Mouse (Mus musculus) heart, embryonic 11.5 days (tissue): Measurements from ENCODE around the gene Ttk. TPM values are rescaled to one million over a fixed set of nuclear protein-coding genes. Genes with fewer than 3 reads are reported as not detected.
A peak's percentile ranks its signal among the peaks of the same experiment; 100 is the strongest.

ENCODE experiments used
- ATAC-seq: fragments of 200-750 bp; cut with Nextera tagmentation; replicated peaks from 2 replicates; pipeline ENCODE4 v1.8.0; 2017; ENCODE audit warnings: moderate library complexity; ENCODE audit not compliant: insufficient number of reproducible peaks, low FRiP score, low TSS enrichment
- H3K27ac ChIP-seq: fragments of 300-500 bp; sonication (generic); 2 replicates; pipeline ENCODE4 v1.5.1; 2014; ENCODE audit warnings: mild to moderate bottlenecking, low read depth, low read length
- H3K27me3 ChIP-seq: fragments of 300-500 bp; sonication (generic); 2 replicates; pipeline ENCODE4 v1.6.1; 2014; ENCODE audit warnings: mild to moderate bottlenecking, low read length, mixed read lengths; ENCODE audit not compliant: control insufficient read depth, insufficient read depth
- H3K36me3 ChIP-seq: fragments of 300-500 bp; sonication (generic); 2 replicates; pipeline ENCODE4 v1.6.1; 2014; ENCODE audit warnings: mild to moderate bottlenecking, low read length, moderate library complexity, mixed read lengths; ENCODE audit not compliant: control insufficient read depth, insufficient read depth
- H3K4me1 ChIP-seq: fragments of 300-500 bp; sonication (generic); 2 replicates; pipeline ENCODE4 v1.6.1; 2014; ENCODE audit warnings: low read length; ENCODE audit not compliant: control insufficient read depth, insufficient read depth
- H3K4me2 ChIP-seq: fragments of 300-500 bp; sonication (generic); 2 replicates; pipeline ENCODE4 v1.6.1; 2014; ENCODE audit warnings: mild to moderate bottlenecking, moderate library complexity
- H3K4me3 ChIP-seq: fragments of 300-500 bp; sonication (generic); 2 replicates; pipeline ENCODE4 v1.5.1; 2014; ENCODE audit warnings: low read depth, low read length
- H3K9ac ChIP-seq: fragments of 300-500 bp; sonication (generic); 2 replicates; pipeline ENCODE4 v1.6.1; 2014; ENCODE audit warnings: mild to moderate bottlenecking, low read depth, low read length, moderate library complexity
- H3K9me3 ChIP-seq: fragments of 300-500 bp; sonication (generic); replicated peaks from 2 replicates; pipeline ENCODE4 v1.6.1; 2016; ENCODE audit warnings: low read length; ENCODE audit not compliant: control insufficient read depth
- WGBS: fragments of 180-500 bp; shearing (Covaris S2); extraction: QIAGEN DNeasy Blood & Tissue Kit; methylation state at CpG from one replicate; pipeline ENCODE4 v1.1.7; 2014; ENCODE audit not compliant: insufficient replicate concordance; 5-methylcytosine and 5-hydroxymethylcytosine counted together
- polyA plus RNA-seq: library from polyadenylated mRNA; unstranded; fragments of >200 nt; fragmentation: Nextera tagmentation; extraction: Ambion mirVana; gene quantifications from 2 replicates; pipeline ENCODE4 v1.2.1, GENCODE M21; 2014

Ttk gene
- polyA plus RNA-seq, 1 experiment from 2014 or later, result 20.4 TPM

DNA sequence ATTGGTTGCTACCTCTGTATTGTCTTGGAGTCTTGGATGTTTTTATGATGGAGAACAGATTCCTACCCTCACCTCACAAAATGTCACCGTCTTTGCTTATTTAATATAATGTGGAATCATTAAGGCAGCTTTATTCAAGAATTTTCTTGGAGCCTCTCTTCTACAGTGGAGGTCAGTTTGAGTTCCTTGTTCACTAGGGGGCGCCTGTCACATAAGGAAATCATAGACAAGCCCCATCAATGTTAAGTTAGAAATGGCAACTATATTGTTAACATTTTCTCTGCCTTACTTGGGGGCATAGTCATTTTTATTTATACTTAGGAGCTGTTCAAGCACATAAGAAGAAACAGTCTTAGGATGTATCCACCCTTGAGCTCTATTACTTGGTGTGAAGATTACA is 26.9 kb upstream of the Ttk start:
- ATAC-seq, result no peak
- H3K4me1 ChIP-seq, result no peaks in the 10 kb centered on the region; the same call in 1 of the 2 replicates
- no peak overlapping the region for H3K4me2 ChIP-seq
- peaks cover 29% of the 10 kb centered on the region for H3K27me3 ChIP-seq
- H3K9ac ChIP-seq, result no peak overlapping the region
- 2% methylated on average over 2 of the region's 2 CpGs for WGBS
- H3K4me3 ChIP-seq, result no peak overlapping the region
- no peaks in the 10 kb centered on the region for H3K9me3 ChIP-seq
- H3K27ac ChIP-seq, result no peak overlapping the region
- H3K36me3 ChIP-seq, result no peaks in the 10 kb centered on the region

DNA sequence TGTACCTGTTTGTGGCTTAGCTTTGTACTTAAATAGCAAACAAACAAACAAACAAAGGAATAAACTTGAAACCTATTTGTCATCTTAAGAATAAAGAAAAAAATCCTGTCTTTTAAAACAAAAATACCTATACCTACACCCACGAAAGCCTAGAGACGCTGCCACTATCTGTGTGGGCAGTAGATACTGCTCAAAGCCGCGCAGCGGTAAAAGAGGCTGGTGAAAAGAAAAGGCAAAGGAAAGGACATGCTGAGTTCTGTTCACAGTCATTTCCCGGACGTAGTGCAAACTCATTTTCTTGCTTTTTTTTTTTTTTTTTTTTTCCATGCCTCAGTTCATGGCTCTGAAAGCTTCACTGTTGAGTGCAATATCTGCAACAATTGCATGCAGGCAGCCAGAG is 15.3 kb upstream of the Ttk start:
- Histone ChIP-seq H3K4me3 (no peak overlapping the region), H3K9ac (no peak overlapping the region), H3K27ac (no peak overlapping the region), H3K9me3 (no peaks in the 10 kb centered on the region), H3K4me1 (no peaks in the 10 kb centered on the region), H3K36me3 (no peaks in the 10 kb centered on the region), H3K4me2 (no peak overlapping the region), H3K27me3 (no peaks in the 10 kb centered on the region)
- ATAC-seq, result no peak
- WGBS, result 73% methylated on average over 7 of the region's 7 CpGs

DNA sequence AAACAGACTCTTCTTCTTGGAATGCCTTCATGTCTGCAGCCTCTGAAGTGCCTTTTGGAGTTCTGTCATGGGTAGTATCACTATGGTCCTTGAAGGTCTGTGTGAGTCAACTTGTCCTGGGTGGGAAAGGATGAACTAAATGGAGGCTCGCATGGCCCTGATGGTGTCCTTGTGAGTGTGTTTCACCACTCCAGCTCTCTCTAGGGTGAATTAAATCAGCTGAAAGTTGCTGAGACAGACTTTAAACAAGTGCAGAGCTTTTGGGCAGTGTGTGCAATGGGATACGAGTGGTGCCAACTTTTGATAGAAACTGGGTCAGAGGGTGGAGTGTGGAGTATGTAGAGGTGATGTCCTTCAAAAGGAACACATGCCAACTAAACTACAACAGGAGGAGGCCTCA is 13.5 kb upstream of the Ttk start:
- H3K27ac ChIP-seq, result no peak overlapping the region
- no peak overlapping the region for H3K4me3 ChIP-seq
- 92% methylated on average over 2 of the region's 2 CpGs for WGBS
- H3K36me3 ChIP-seq, result no peaks in the 10 kb centered on the region
- H3K27me3 ChIP-seq, result no peaks in the 10 kb centered on the region
- H3K4me1 ChIP-seq, result no peaks in the 10 kb centered on the region
- no peak overlapping the region for H3K9ac ChIP-seq
- H3K9me3 ChIP-seq, result no peaks in the 10 kb centered on the region
- ATAC-seq, result no peak
- no peak overlapping the region for H3K4me2 ChIP-seq

DNA sequence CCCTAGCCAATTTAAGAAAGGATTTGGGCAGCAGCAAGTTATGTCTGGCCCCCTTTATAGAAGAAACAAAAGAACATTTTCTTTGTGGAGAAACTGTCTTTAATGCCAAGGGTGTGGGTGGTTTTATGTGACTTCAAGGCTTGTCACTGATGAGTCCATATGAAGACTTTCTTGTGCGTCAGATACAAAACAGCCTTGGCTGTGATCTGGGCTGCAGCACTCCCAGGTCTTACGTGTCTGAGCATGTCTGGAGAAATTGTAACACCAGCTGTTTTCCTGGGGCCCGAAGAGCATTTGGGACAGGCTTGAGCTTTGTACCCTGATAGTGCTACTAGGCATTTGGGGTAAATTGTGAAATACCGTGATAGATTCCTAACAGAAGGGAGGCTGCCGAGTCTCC is 11.6 kb upstream of the Ttk start:
- Histone ChIP-seq H3K4me3 (no peak overlapping the region), H3K27me3 (no peaks in the 10 kb centered on the region), H3K9ac (no peak overlapping the region), H3K4me2 (no peak overlapping the region), H3K36me3 (no peaks in the 10 kb centered on the region), H3K4me1 (no peaks in the 10 kb centered on the region), H3K9me3 (no peaks in the 10 kb centered on the region), H3K27ac (no peak overlapping the region)
- no peak for ATAC-seq
- WGBS, result 75% methylated on average over 5 of the region's 5 CpGs

DNA sequence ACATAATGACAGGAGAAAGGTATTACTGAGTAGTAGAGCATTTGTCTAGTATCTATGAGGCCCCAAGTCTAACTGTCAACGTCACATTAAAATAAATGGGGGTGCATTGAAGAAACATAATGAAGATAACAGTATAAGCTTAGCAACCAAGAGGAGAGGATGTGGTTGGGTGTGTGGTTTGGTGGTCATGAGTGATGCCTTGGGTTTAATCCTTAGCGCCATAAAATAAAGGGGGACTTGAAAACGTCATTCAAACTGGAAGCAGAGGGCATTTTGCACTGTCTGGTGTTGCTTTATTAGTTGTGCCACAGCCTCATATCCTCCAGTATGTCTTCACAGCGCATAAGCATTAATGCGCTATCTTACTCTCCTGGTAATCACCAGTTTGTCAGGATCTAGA is 4.6 kb upstream of the Ttk start:
- Histone ChIP-seq H3K4me1 (no peaks in the 10 kb centered on the region), H3K9ac (no peak overlapping the region), H3K27ac (no peak overlapping the region), H3K9me3 (no peaks in the 10 kb centered on the region), H3K27me3 (no peaks in the 10 kb centered on the region), H3K4me3 (no peak overlapping the region), H3K36me3 (no peaks in the 10 kb centered on the region), H3K4me2 (no peak overlapping the region)
- ATAC-seq, result no peak
- WGBS, result 80% methylated on average over 5 of the region's 5 CpGs

DNA sequence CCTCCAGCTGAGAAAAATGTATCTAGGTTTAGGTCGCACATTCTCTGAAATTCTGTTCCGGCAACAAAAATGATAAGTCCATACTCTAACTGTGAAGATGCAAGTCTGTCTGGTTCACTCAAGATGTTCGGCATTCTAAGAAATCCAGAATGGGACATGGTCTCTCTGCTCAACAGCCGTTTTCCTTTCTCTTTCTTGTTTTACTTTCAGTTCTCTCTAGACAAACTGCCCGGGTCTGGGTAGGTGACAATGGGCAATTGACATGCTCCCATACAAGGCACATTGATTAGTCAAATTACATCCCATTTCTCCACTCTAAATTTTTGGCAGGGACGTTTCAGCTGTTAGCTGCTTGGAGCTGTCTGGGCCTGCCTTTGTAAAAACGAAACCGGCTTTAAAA is 3.3 kb upstream of the Ttk start:
- no peak overlapping the region for H3K4me2 ChIP-seq
- ATAC-seq, result no peak
- WGBS, result 78% methylated on average over 8 of the region's 8 CpGs
- H3K4me3 ChIP-seq, result no peak overlapping the region
- H3K9me3 ChIP-seq, result no peaks in the 10 kb centered on the region
- H3K36me3 ChIP-seq, result no peaks in the 10 kb centered on the region
- no peak overlapping the region for H3K27ac ChIP-seq
- no peak overlapping the region for H3K9ac ChIP-seq
- peaks cover 4% of the 10 kb centered on the region; the same call in 1 of the 2 replicates for H3K4me1 ChIP-seq
- H3K27me3 ChIP-seq, result no peaks in the 10 kb centered on the region

GRCm38 (mm10) chr9:83834748-83835313 is 342 bp downstream of the Ttk start:
- Histone ChIP-seq H3K4me1 (peaks cover 4% of the 10 kb centered on the region; the same call in 1 of the 2 replicates), H3K4me2 (peak overlapping the region; percentile 66), H3K27ac (peak overlapping the region; percentile 75; the same call in 1 of the 2 replicates), H3K9ac (peak overlapping the region; percentile 86), H3K9me3 (no peaks in the 10 kb centered on the region), H3K4me3 (peak overlapping the region; percentile 94), H3K36me3 (no peaks in the 10 kb centered on the region), H3K27me3 (no peaks in the 10 kb centered on the region)
- WGBS, result under 1% methylated on average over 27 of the region's 27 CpGs
- ATAC-seq, result peak; percentile 77

- H3K4me1 ChIP-seq, result no peaks in the 10 kb centered on the region
- H3K27ac ChIP-seq, result no peak overlapping the region
- no peak overlapping the region for H3K4me3 ChIP-seq
- no peaks in the 10 kb centered on the region for H3K9me3 ChIP-seq
- H3K4me2 ChIP-seq, result no peak overlapping the region
- H3K27me3 ChIP-seq, result no peaks in the 10 kb centered on the region
- 85% methylated on average over 3 of the region's 3 CpGs for WGBS
- ATAC-seq, result no peak
- H3K9ac ChIP-seq, result no peak overlapping the region
- peaks cover 9% of the 10 kb centered on the region for H3K36me3 ChIP-seq
These were observed 18.0 kb downstream of the Ttk start for GRCm38 (mm10) chr9:83852464-83852863.

DNA sequence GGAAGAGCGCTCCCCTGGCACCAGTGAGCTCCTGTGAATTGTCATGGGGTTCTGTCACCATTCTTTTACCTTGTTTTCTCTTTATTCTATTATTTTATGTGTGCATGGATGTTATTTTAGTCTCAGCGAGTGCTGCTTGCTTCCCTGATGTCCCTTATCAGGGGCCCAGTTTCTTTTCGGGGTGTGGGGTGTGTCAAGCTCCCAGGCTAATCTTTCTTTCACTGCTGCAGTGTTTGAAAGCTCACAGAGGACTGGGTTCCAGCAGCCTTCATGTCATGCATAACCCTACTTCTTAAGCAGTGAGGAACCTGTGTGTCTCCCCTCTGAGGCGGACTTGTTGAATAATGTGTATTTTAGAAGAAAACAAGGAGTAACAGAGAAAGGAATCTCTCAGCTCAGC is 30.7 kb downstream of the Ttk start:
- H3K9ac ChIP-seq, result no peak overlapping the region
- 59% methylated on average over 4 of the region's 4 CpGs for WGBS
- no peak for ATAC-seq
- 0 out of 2 replicates have a peak, but pooled peaks cover 3% of the 10 kb centered on the region for H3K4me1 ChIP-seq
- no peak overlapping the region for H3K4me2 ChIP-seq
- H3K27me3 ChIP-seq, result no peaks in the 10 kb centered on the region
- no peak overlapping the region for H3K4me3 ChIP-seq
- no peaks in the 10 kb centered on the region for H3K9me3 ChIP-seq
- no peak overlapping the region for H3K27ac ChIP-seq
- H3K36me3 ChIP-seq, result peaks cover 12% of the 10 kb centered on the region
